Mouse (Mus musculus): ENCODE measurements around the gene Fcgrt.

Gene Fcgrt

DNA sequence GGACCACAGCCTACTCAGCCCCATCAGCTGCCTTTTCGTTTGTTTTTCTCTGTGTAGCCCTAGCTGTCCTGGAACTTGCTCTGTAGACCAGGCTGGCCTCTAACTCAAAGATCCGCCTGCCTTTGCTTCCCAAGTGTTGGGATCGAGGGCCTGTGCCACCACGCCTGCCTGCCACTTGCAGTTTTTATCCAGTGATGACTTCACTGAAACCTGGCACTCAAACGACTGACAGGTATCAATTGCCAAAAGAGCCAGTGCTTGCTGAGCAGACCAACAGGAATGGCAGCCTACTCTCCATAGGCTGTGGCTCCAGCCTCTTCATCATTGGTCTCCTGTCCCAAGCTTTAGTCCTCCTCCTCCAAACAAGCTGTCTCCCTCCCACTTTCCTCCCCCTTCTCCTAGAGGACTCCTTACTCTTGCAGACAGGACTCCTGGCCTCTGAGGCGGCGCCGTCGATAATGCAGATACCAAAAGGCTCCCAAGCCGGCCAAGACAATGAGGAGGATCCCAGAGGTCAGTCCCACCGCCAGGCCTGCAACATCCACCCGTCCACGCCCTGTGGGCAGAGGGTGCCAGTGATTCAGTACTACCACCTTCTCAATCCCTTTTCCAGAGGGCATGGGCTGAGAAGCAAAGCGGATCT, 47.2 kb downstream of the Fcgrt start:
- no peak for DNase-seq (ENCODE audit: low spot score in 2 of 2)

DNA sequence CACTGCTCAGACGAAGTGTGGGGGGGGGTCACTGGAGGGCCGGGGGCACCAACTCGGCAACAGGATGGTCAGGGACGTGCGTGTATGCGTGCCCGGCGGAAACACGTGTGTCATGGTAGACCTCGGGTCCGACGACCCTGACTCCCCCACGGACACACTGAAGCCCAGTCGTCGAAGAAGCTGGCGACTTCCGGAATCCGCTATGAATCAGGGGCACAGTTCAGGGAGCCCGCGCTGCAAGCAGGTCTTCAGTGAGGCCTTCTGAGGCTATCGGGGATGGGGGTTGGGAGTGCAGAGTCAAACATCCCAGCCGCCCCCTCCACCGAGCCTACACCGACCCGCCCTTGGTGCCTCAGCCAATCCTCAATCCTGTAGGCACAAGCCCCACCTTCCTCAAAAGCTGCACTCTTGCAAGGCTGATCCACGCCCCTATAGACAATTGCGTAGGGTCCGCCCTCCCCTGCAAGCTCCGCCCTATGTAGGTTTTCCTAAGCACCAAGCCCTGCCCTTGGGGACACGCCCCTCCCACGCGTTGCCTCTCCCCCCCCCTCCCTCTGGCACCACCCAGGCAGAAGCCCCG, 49.6 kb downstream of the Fcgrt start:
- DNase-seq (ENCODE audit: low spot score in 2 of 2), result peak; percentile 91 to 96

- DNase-seq (ENCODE audit: low spot score in 2 of 2), result peak; percentile 73 to 74
Observed at GRCm38 (mm10) chr7:45053117-45053930, 50.3 kb downstream of the Fcgrt start.

GRCm38 (mm10) chr7:45052862-45053116, 50.9 kb downstream of the Fcgrt start, which contains the start of gene Prr12:
TSS of gene Prr12 (minus strand) at chr7:45052881.
- DNase-seq (ENCODE audit: low spot score in 2 of 2), result no peak

DNA sequence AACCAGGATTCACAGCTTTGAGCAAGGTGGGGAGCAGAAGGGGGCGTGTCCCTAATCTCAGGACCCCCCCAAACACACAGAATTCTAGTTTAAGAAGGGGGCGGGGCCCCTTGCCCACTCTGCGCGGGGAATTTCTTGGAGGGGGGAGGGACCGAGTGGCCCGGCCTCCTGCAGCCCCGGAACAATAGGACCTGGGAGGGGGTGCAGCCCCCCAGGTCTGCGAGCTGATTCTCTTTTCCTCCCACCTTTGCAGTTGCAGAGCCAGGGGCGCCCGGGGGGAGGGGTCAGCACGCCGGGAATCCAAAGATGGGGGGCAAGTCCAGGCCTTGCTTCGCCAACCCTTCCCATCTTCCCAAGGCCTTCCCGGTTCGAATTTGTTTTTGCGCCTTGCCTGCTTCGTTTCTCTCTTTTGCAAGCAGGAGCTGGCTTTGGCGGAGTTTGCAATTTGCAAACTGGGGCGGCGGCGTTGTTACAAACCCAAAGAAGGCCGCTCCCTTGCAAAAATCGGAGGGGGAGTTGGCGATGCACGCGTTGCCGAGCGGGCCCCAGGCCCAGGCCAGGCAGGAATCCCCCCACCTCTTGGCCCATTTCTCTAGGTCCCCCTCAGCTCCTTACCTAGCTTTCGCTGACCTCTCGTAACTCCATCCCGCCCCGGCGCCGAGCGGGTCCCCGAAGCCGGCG, 51.3 kb downstream of the Fcgrt start:
- peak; percentile 53 to 57 for DNase-seq (ENCODE audit: low spot score in 2 of 2)

- no peak for DNase-seq (ENCODE audit: low spot score in 2 of 2)
Observed at GRCm38 (mm10) chr7:45051601-45051974, 52.1 kb downstream of the Fcgrt start.

- DNase-seq (ENCODE audit: low spot score in 2 of 2), result peak; percentile 72 to 75
Observed at GRCm38 (mm10) chr7:45050945-45051600, 52.6 kb downstream of the Fcgrt start.

DNA sequence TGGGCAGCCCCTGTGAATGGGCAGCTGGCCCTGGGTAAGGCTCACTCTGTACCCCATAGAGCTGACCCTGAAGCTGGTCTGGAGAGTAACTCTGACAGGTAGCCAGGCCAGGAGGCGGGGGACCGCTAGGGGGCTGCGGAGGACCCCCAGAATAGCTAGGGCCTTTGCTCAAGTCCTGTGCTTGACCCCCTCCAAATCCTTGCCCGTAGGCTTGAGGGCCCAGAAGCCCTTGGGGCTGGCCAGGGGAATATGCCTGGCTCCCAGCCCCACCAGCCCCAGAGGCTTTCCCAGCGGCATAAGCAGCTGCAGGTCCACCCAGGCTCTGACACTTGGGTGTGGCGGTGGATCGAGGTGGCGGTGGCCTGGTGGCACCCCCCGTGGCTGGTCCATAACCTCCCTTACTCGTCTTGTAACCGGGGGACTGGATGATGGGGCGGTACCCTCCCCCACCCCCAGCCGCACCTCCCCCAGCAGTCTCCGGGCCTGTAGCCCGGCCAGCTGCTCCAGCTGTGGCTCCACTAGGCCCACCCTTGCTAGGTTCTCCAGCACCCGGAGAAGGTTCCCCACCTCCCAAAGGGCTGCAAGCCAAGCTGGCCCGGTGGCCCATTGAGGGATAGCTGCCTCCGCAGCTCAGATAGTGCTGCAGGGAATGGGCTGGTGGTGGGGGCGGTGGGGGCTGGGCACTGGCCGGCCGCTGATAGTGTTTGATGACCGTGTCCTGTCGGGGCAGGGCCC, 54.6 kb downstream of the Fcgrt start:
- no peak for DNase-seq (ENCODE audit: low spot score in 2 of 2)

DNA sequence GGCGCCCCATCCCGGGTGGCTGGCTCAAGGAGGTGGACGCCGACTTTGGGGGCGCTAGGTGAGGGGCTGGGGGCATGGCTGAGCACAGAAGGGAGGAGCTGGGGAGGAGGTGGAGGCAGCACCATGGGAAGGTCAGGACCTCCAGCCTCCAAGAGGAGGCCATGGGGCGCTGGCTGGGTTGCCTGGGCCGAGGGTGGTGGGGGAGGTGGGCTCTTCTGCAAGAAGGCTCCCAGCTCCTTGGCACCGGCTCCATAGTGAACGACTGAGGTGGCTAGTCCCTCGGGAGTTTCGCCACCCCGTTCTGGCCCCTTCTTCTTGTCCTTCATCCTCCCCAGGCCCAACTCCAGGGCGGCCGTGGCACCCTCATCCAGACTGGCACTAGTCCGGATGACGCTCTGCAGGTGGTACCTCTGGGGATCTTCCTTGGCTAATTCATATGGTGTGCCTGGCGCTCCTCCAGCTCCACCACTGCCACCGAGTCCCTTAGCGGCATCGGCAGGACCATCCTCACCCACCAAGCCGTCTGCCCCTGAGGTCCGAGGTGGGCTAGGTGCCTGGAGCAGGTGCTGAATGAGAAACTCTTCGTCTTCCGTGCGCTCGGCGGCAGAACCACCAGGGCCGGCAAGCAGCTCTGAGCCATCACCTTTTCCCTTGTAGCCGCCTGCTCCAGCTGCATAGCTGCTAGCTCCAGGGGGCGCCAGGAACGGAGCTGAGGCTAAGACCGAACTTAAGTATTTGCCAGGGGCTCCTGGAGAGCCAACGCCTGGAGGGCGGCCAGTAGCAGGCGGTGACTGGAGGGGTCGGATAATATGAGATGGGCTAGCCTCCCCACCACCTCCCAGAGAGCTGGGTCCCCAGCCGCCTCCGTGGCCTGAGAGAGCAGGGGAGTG, 55.4 kb downstream of the Fcgrt start:
- no peak for DNase-seq (ENCODE audit: low spot score in 2 of 2)

GRCm38 (mm10) chr7:45047491-45047890, 56.2 kb downstream of the Fcgrt start:
- no peak for DNase-seq (ENCODE audit: low spot score in 2 of 2)

DNA sequence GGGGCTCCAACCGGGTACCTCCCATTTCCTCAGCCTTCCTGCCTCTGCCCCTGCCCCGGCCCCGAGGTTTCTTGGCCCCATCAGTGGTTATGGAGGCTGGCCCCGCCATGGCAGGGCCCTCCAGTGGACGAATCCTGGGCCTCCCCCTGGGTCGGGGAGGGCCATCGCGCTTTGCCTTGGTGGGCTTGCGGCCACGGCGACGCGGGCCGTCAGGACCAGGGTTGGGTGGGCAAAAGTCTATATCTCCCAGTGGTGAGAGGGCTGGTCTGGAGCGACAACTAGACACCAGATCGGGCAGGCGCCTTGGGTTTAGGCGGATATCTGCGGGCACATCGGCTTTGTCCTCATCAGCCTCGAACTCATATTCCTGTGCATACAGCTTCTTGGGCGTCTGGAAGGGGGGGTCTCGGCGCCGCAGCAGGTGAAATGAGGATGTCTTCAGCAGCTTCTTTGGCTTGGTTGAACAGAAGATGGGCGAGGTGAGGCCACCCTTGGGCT, 56.7 kb downstream of the Fcgrt start:
- DNase-seq (ENCODE audit: low spot score in 2 of 2), result no peak

GRCm38 (mm10) chr7:45045741-45046140, 57.9 kb downstream of the Fcgrt start:
- no peak for DNase-seq (ENCODE audit: low spot score in 2 of 2)

DNA sequence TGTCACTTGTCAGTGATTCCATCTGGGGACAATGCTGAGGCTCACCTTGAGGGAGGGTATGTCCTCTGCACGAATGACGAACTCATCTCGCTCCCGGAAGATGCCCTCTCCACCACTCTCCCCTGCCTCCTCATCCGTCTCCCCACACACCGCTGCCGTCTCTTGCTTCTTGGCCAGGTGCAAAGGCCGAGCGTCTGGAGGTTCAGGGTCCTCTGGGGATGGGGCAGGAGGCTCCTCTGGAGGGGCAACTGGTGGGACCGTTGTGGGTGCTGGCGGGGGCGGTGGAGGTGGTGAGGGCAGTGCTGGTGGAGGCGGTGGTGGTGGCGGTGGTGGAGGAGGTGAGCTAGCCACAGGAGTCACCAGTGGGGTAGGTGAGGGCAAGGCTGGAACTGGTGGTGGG, 60.3 kb downstream of the Fcgrt start:
- no peak for DNase-seq (ENCODE audit: low spot score in 2 of 2)
